Mouse (Mus musculus) neural tube, embryonic 15.5 days (tissue): ENCODE results near the gene Gtf2i. TPM values are rescaled to one million over a fixed set of nuclear protein-coding genes. Genes with fewer than 3 reads are reported as not detected.
"Not testable (repeated sequence)": the region's sequence is repeated elsewhere in the genome, so short reads cannot be mapped to it uniquely, and the experiment has no call there.

Experiments
- ATAC-seq: fragments of 200-750 bp; cut with Nextera tagmentation; 2 replicates; pipeline ENCODE4 v1.8.0; 2017; ENCODE audit warnings: mild to moderate bottlenecking, moderate TSS enrichment, moderate library complexity; ENCODE audit not compliant: low FRiP score
- H3K27ac ChIP-seq: fragments of 300-500 bp; sonication (generic); replicated peaks from 2 replicates; pipeline ENCODE4 v1.5.1; 2015; ENCODE audit warnings: mild to moderate bottlenecking, inconsistent platforms
- H3K27me3 ChIP-seq: fragments of 300-500 bp; sonication (generic); replicated peaks from 2 replicates; pipeline ENCODE4 v1.6.1; 2015; ENCODE audit warnings: inconsistent platforms
- H3K36me3 ChIP-seq: fragments of 300-500 bp; sonication (generic); 2 replicates; pipeline ENCODE4 v1.6.1; 2015; ENCODE audit warnings: inconsistent platforms
- H3K4me1 ChIP-seq: fragments of 300-500 bp; sonication (generic); 2 replicates; pipeline ENCODE4 v1.6.1; 2015; ENCODE audit warnings: inconsistent platforms
- H3K4me2 ChIP-seq: fragments of 300-500 bp; sonication (generic); 2 replicates; pipeline ENCODE4 v1.6.1; 2015; ENCODE audit warnings: inconsistent platforms, mild to moderate bottlenecking, moderate library complexity
- H3K4me3 ChIP-seq: fragments of 300-500 bp; sonication (generic); replicated peaks from 2 replicates; pipeline ENCODE4 v1.5.1; 2015; ENCODE audit warnings: mild to moderate bottlenecking, inconsistent platforms
- H3K9ac ChIP-seq: fragments of 300-500 bp; sonication (generic); replicated peaks from 2 replicates; pipeline ENCODE4 v1.6.1; 2015; ENCODE audit warnings: mild to moderate bottlenecking, inconsistent platforms
- H3K9me3 ChIP-seq: fragments of 300-500 bp; sonication (generic); replicated peaks from 2 replicates; pipeline ENCODE4 v1.6.1; 2016; ENCODE audit warnings: inconsistent platforms
- WGBS: fragments of 180-500 bp; shearing (Covaris S2); methylation state at CpG from one replicate; pipeline ENCODE4 v1.1.7; 2015; ENCODE audit warnings: mixed read lengths; 5-methylcytosine and 5-hydroxymethylcytosine counted together
- polyA plus RNA-seq: library from polyadenylated mRNA; unstranded; fragments of >200 nt; fragmentation: Nextera tagmentation; extraction: Ambion mirVana; gene quantifications from 2 replicates; pipeline ENCODE4 v1.2.1, GENCODE M21; 2015

Gene Gtf2i
- 136 and 143 TPM in 2 replicates for polyA plus RNA-seq

GRCm38 (mm10) chr5:134314688-134315622 is at the start of gene Gtf2i:
Gene Gtf2i (minus strand): TSS chr5:134314760.
- no peaks in the 10 kb centered on the region for H3K9me3 ChIP-seq
- H3K4me1 ChIP-seq: peaks cover 48% of the 10 kb centered on the region
- H3K27me3 ChIP-seq: no peaks in the 10 kb centered on the region
- peak; percentile 92 for ATAC-seq
- H3K4me2 ChIP-seq: peak within 1 kb of the TSS; percentile 80
- H3K27ac ChIP-seq: peak within 1 kb of the TSS; percentile 99
- H3K36me3 ChIP-seq: peaks cover 16% of the 10 kb centered on the region
- H3K9ac ChIP-seq: peak within 1 kb of the TSS; percentile 87
- H3K4me3 ChIP-seq: peak within 1 kb of the TSS; percentile 85
- under 1% methylated on average over 40 of the region's 40 CpGs for WGBS

GRCm38 (mm10) chr5:134359101-134359500 is 44.5 kb upstream of the Gtf2i start:
- peaks cover 57% of the 10 kb centered on the region for H3K36me3 ChIP-seq
- H3K9ac ChIP-seq: no peak overlapping the region
- no peak overlapping the region for H3K4me2 ChIP-seq
- no peak overlapping the region for H3K4me3 ChIP-seq
- H3K9me3 ChIP-seq: no peaks in the 10 kb centered on the region
- H3K4me1 ChIP-seq: no peaks in the 10 kb centered on the region
- no peak for ATAC-seq
- WGBS: 91% methylated on average over 4 of the region's 4 CpGs
- no peaks in the 10 kb centered on the region for H3K27me3 ChIP-seq
- no peak overlapping the region for H3K27ac ChIP-seq

GRCm38 (mm10) chr5:134355372-134355771 is 40.8 kb upstream of the Gtf2i start:
- H3K4me3 ChIP-seq, H3K4me2 ChIP-seq, H3K4me1 ChIP-seq, H3K9me3 ChIP-seq, ATAC-seq, H3K27me3 ChIP-seq, H3K9ac ChIP-seq, H3K27ac ChIP-seq: not testable (repeated sequence)
- 90% methylated on average over 4 of the region's 4 CpGs for WGBS
- H3K36me3 ChIP-seq: peaks cover 33% of the 10 kb centered on the region

GRCm38 (mm10) chr5:134353117-134353516 is 38.6 kb upstream of the Gtf2i start:
- Histone ChIP-seq H3K36me3 (peaks cover 11% of the 10 kb centered on the region), H3K4me2 (no peak overlapping the region), H3K27ac (no peak overlapping the region), H3K4me1 (peaks cover 5% of the 10 kb centered on the region), H3K9ac (no peak overlapping the region), H3K9me3 (no peaks in the 10 kb centered on the region), H3K27me3 (no peaks in the 10 kb centered on the region), H3K4me3 (no peak overlapping the region)
- no peak for ATAC-seq
- WGBS: 82% methylated on average over 4 of the region's 4 CpGs

- 94% methylated on average over 3 of the region's 3 CpGs for WGBS
- Histone ChIP-seq H3K9me3 (no peaks in the 10 kb centered on the region), H3K4me2 (no peak overlapping the region), H3K9ac (no peak overlapping the region), H3K27ac (no peak overlapping the region), H3K36me3 (peaks cover 6% of the 10 kb centered on the region; the same call in 1 of the 2 replicates), H3K4me3 (no peak overlapping the region), H3K4me1 (peaks cover 5% of the 10 kb centered on the region), H3K27me3 (no peaks in the 10 kb centered on the region)
- ATAC-seq: no peak
These were observed 38.0 kb upstream of the Gtf2i start for GRCm38 (mm10) chr5:134352527-134353001.

- Histone ChIP-seq H3K27ac (no peak overlapping the region), H3K9ac (no peak overlapping the region), H3K4me1 (peaks cover 5% of the 10 kb centered on the region), H3K4me3 (no peak overlapping the region; the same call in 1 of the 2 replicates), H3K36me3 (no peaks in the 10 kb centered on the region), H3K27me3 (no peaks in the 10 kb centered on the region), H3K4me2 (peak overlapping the region; percentile 35), H3K9me3 (no peaks in the 10 kb centered on the region)
- WGBS: 20% methylated on average over 10 of the region's 10 CpGs
- ATAC-seq: peak; percentile 57; the same call in 1 of the 2 replicates
These were observed 36.1 kb upstream of the Gtf2i start for GRCm38 (mm10) chr5:134350660-134351059.

- Histone ChIP-seq H3K9ac (no peak overlapping the region), H3K27ac (no peak overlapping the region), H3K9me3 (no peaks in the 10 kb centered on the region), H3K4me2 (no peak overlapping the region), H3K4me3 (no peak overlapping the region), H3K4me1 (peaks cover 5% of the 10 kb centered on the region), H3K36me3 (no peaks in the 10 kb centered on the region), H3K27me3 (no peaks in the 10 kb centered on the region)
- WGBS: 78% methylated on average over 2 of the region's 2 CpGs
- ATAC-seq: no peak
These were observed 32.5 kb upstream of the Gtf2i start for GRCm38 (mm10) chr5:134347066-134347465.

- no peak for ATAC-seq
- H3K9me3 ChIP-seq: no peaks in the 10 kb centered on the region
- H3K4me1 ChIP-seq: peaks cover under 1% of the 10 kb centered on the region
- H3K9ac ChIP-seq: no peak overlapping the region
- 86% methylated on average over 9 of the region's 9 CpGs for WGBS
- no peaks in the 10 kb centered on the region for H3K27me3 ChIP-seq
- H3K27ac ChIP-seq: no peak overlapping the region
- H3K4me2 ChIP-seq: no peak overlapping the region
- no peak overlapping the region for H3K4me3 ChIP-seq
- H3K36me3 ChIP-seq: no peaks in the 10 kb centered on the region
These were observed 30.9 kb upstream of the Gtf2i start for GRCm38 (mm10) chr5:134345449-134345848.

GRCm38 (mm10) chr5:134344076-134344475 is 29.5 kb upstream of the Gtf2i start:
- Histone ChIP-seq H3K4me2 (no peak overlapping the region), H3K36me3 (no peaks in the 10 kb centered on the region), H3K9me3 (no peaks in the 10 kb centered on the region), H3K9ac (no peak overlapping the region), H3K27me3 (no peaks in the 10 kb centered on the region), H3K4me3 (no peak overlapping the region), H3K4me1 (no peaks in the 10 kb centered on the region), H3K27ac (no peak overlapping the region)
- WGBS: 87% methylated on average over 8 of the region's 8 CpGs
- ATAC-seq: no peak

- H3K9me3 ChIP-seq, H3K4me3 ChIP-seq, ATAC-seq, H3K9ac ChIP-seq, H3K4me2 ChIP-seq, H3K27ac ChIP-seq, H3K4me1 ChIP-seq, H3K36me3 ChIP-seq, H3K27me3 ChIP-seq: not testable (repeated sequence)
- 92% methylated on average over 3 of the region's 4 CpGs for WGBS
These were observed 29.0 kb upstream of the Gtf2i start for GRCm38 (mm10) chr5:134343530-134343929.

GRCm38 (mm10) chr5:134342503-134343205 is 28.1 kb upstream of the Gtf2i start:
- Histone ChIP-seq H3K4me2 (no peak overlapping the region), H3K27me3 (no peaks in the 10 kb centered on the region), H3K36me3 (no peaks in the 10 kb centered on the region), H3K9ac (no peak overlapping the region), H3K9me3 (no peaks in the 10 kb centered on the region), H3K4me3 (no peak overlapping the region), H3K27ac (no peak overlapping the region), H3K4me1 (no peaks in the 10 kb centered on the region)
- WGBS: 81% methylated on average over 18 of the region's 18 CpGs
- no peak for ATAC-seq
